Mouse (Mus musculus): ENCODE measurements around the gene Abtb2.
"Not testable (repeated sequence)": the region's sequence is repeated elsewhere in the genome, so short reads cannot be mapped to it uniquely, and the experiment has no call there.

Gene Abtb2

DNA sequence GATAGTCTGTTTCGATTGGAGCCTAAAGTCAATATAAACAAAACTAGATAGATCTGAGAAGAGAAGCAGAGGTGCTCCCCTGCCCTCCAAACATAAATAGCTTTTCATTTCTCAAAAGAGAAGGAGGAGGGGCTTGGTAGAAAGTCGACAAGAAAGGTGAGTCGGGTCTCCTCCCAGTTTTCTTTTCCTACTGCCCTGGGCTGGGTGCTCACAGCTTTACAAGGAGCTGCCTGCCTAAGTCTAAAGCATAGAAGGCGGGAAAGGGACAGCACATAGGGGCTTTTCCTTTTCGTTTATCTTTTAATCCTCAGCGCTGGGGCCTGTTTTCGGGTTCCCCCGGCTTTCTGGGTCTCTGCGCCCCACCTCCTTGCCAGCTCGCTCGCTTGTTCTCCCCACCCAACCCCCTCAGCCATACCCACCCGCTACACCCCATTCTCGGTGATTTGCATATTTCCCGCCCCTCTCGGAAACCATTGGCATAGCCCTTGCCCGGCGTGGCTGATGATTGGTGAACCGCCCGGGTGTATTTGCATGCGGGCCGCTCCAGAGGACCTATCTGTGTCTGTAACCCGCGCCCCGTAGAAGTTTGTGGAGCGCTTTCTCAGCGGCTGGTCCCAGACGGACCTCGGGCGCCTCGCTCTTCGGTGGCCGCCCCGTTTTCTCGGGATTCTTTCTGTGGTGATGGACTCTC, at the start of gene Abtb2:
TSS of gene Abtb2 (plus strand) at position 579 of the 691 bp plus-strand sequence.
- DNase-seq (ENCODE audit: low spot score), result peak; percentile 87

DNA sequence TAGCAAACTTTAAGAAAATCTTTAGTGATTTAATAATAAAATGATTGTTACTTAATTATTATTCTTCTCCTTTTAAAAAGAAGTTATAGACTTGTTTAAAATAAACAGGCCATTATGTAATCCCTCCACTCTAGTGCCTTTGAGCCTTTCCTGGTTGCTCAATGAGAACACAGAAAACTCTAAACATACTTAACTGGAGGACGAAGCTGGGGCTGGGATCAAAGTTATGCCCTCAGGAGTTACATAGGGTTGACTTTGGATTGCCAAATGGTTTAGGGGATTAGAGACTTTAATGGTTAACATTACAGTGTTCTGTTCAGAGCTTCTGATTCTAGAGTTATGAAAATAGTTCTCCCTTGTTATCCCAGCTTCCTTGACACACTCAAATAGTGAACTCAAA, 49.6 kb upstream of the Abtb2 start:
- no peak for DNase-seq (ENCODE audit: low spot score)

GRCm38 (mm10) chr2:103525596-103525995, 40.5 kb upstream of the Abtb2 start:
- no peak for DNase-seq (ENCODE audit: low spot score)

DNA sequence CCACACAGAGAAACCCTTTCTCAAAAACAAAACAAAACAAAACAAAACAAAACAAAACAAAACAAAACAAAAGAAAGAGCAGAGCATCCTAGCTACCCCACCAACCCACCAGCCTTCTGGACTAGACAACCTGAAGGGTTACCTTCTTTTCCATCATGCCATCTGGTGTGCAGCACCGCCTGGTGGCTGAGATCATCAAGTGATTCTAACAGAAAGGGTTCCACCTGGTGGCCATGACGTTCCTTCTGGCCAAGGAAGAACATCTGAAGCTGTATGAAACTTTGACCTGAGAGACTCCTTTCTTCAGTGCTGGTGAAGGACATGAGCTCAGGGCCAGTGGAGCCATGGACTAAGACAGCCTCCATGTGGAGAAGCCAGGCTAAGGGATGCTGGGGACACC, 19.0 kb upstream of the Abtb2 start:
- peak; percentile 37 for DNase-seq (ENCODE audit: low spot score)

GRCm38 (mm10) chr2:103550301-103550700, 15.8 kb upstream of the Abtb2 start:
- not testable (repeated sequence) for DNase-seq (ENCODE audit: low spot score)

- DNase-seq (ENCODE audit: low spot score), result no peak
Measured at GRCm38 (mm10) chr2:103554041-103554440, 12.1 kb upstream of the Abtb2 start.

GRCm38 (mm10) chr2:103556125-103556877, 9.8 kb upstream of the Abtb2 start:
- no peak for DNase-seq (ENCODE audit: low spot score)

- DNase-seq (ENCODE audit: low spot score), result no peak
Measured at GRCm38 (mm10) chr2:103560955-103561354, 5.2 kb upstream of the Abtb2 start.

DNA sequence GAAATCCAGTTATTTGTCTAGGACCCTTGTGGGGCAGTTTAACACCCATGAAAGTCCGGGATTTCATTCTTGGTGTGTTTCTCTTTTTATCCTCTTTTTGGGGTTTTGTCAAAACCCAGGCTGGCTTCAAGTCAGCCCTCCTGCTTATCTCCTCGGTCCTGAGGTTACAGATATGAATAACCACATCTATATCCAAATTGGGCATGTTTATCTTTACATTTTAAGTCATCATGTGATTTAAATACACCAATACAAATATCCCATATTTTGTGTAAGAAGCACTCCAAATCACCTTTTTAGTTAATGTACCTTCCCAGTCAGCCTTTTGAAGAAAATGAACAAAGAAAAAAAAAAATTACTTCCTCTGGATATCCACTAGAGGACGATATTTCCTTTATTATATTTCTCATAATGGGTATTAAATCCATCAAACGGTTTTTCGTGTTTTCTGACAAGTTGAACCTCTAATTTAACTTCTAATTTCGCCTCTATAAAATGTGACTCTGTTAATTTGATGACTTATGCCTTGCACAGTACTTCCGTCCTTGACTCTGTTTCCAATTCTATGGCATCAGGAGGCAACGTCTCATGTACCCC, 1.6 kb upstream of the Abtb2 start:
- DNase-seq (ENCODE audit: low spot score), result no peak

GRCm38 (mm10) chr2:103565171-103565591, 929 bp upstream of the Abtb2 start:
- DNase-seq (ENCODE audit: low spot score), result no peak

DNA sequence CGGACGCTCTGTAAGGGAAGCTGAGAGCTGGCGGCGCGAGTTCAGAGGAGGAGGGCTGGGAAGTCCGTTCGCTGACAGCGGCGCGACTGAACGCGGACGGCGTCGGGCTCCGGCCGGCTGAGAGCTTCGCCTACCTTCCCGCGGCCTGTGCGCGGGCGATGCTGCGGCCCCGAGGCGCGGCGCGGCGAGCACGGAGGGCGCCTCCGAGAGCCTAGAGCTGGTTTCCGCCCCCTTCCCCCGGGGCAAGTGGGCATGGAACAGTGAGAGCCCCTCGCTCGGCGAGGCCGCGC, 258 bp downstream of the Abtb2 start:
- no peak for DNase-seq (ENCODE audit: low spot score)

- DNase-seq (ENCODE audit: low spot score), result peak; percentile 48
Measured at GRCm38 (mm10) chr2:103566713-103567521, 807 bp downstream of the Abtb2 start.

DNA sequence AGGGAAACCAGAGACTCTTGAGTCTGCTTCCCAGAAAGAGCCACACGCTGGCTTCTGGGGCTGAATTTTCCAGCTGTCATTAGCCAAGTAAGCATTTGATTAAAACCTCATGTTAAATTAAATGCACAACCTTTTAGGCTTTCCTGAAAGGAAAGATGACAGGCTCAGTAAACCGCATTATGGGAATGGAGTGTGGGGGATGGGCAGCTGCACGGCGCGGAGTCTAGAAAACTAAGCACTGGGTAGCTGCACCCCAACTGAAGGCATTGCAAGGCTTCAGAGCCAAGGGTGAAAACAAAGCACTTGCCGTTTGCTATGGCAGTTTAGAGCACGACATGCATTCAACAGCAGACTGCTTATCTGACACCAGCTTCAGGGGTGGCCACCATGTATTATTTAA, 2.1 kb downstream of the Abtb2 start:
- no peak for DNase-seq (ENCODE audit: low spot score)

DNA sequence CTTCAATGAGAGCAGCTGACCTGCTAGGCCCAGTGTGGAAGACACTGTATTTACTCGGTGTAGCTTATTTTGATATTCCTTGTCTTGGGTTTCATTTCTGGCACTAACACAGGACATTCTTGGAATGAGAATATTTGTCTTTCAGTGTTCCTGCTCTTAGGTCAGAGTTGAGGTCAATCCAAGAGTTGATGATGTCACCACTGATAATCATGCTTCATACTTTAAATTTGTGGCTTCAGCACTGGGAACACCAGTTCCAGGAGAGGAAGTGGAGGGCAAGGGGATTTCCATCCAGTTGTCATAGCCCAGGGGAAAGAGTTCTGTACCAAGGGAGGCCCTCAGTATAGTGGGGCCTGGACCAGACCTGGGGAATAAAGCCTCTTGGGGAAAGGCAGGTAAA, 3.6 kb downstream of the Abtb2 start:
- DNase-seq (ENCODE audit: low spot score), result no peak

- DNase-seq (ENCODE audit: low spot score), result no peak
Measured at GRCm38 (mm10) chr2:103572354-103572753, 6.2 kb downstream of the Abtb2 start.

DNA sequence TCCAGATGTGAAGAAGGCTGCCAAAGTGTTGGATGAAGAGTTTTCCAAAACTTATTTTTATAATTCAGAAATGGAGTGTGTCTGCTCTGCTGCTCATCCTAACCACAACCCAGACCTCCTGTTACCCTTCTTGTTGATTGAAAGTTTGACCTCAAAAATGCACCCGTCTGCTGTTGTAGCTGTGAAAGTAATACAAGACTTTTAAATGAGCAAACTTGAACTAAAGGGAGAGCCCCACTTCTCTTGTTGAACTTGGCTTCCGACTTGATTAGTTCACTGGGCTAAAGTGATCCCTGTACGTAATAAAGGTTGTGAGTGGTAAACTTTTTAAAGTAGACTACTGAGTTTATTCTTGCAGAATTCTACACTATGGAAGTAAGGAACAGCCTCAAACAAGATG, 10.3 kb downstream of the Abtb2 start:
- no peak for DNase-seq (ENCODE audit: low spot score)

- no peak for DNase-seq (ENCODE audit: low spot score)
Measured at GRCm38 (mm10) chr2:103577752-103578662, 11.9 kb downstream of the Abtb2 start.

- DNase-seq (ENCODE audit: low spot score), result no peak
Measured at GRCm38 (mm10) chr2:103578663-103579213, 12.6 kb downstream of the Abtb2 start.

DNA sequence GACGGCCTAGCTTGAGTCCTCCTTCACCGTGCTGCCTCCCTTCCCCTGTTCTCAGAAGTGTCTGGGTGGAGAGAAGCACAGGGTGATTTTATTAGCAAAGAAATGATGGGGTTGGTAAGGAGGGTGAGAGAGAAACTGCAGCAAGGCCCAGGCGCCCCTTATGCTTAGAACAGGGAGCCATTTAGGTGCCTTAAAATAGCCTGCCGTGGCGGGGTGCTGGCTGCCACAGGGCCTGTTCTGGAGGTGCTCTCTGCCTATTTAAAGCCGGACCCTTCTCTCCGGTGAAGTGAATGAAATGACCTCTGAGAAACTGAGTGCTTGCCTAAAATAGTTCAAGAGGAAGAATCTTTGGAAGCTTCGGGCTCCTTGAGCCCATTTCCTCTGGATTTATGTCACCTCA, 14.6 kb downstream of the Abtb2 start:
- no peak for DNase-seq (ENCODE audit: low spot score)

DNA sequence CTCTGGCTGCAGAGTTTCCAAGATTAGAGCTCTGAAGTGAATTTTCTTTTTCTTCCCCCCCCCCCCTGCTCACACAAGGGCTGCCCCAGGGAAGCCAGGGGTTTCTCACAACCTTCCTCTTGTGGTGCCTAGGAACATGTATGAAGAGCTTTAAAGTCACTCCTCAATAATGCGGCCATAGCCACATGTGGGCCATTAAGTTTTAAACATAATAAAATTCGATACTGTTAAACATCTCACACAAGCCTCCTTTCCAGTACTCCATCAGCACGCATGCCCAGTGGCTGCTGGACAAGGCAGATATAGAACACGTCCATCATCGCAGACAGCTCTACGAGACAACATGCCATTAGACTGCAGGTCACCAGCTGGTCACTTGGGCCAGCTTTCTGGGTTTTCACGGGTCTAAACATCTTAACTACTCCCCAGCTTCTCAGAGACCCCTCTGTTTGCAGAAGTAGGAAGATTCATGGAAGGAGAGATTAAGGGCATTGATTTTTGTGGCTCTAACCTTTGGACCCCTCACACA, 15.3 kb downstream of the Abtb2 start:
- no peak for DNase-seq (ENCODE audit: low spot score)

DNA sequence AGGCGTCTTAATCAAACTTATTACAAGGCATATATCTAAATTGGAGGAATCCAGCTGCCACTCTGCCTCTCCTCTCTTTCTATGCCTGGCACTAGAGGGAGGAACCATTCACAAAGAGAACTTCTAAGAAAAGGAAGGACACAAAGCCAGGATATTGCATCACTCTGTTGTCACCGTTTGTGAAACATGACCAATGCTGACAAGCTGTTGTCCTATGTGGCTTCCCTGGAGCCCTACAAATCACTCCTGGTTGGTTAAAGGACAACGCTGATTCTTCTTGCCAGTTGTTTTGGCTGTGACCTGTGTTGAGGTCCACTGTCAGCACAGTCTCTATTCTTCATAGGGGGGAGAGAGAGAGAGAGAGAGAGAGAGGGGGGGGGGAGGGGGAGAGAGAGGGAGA, 17.2 kb downstream of the Abtb2 start:
- no peak for DNase-seq (ENCODE audit: low spot score)

Measured in ovary, postnatal 10 days (tissue).